Mouse (Mus musculus) spleen, adult 10 weeks (tissue): ENCODE data around the gene Ccdc65. TPM values are rescaled to one million over a fixed set of nuclear protein-coding genes. Genes with fewer than 3 reads are reported as not detected.

Experiments used
- polyA plus RNA-seq: library from polyadenylated mRNA; stranded (reverse); fragments of 350-450 nt; fragmentation: Illumina TruSeq; extraction: RNeasy Lipid Tissue Mini Kit (QIAGEN cat#74804); gene quantifications from one replicate; pipeline ENCODE4 v1.2.3, GENCODE M21; 2015; ENCODE audit warnings: low replicate concordance; ENCODE audit not compliant: insufficient read depth

The Ccdc65 gene
- not detected for polyA plus RNA-seq

DNA sequence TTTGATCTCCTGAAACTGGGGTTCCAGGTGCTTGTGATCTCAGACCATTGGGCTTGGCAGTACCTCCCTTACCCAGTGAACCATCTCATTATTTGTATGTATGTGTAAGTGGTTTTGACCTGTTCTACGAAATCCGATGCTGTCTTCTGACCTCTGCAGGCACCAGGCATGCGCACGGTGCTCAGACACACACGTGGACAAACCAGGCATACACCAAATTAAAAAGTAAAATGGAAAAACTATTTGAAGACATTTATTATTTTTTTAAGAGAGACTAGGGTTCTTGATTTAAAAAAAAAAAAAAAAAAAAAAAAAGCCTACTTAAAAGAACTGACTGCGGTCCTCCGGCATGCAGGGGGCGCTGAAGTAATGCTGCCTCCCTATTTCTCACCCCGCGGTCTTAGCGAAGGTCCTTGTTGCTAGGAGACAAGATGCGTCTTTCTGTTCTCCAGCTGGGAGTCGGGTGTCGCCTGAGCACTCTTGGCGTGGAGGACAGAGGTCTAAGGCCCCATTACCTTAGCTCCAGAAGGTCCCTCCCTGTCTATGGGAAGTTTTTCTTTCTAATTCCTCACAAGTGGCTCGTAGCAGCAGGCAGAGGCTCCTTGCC is at the start of gene Ccdc65:
Ccdc65 (plus strand) TSS at position 442 of the 607 bp plus-strand sequence.

DNA sequence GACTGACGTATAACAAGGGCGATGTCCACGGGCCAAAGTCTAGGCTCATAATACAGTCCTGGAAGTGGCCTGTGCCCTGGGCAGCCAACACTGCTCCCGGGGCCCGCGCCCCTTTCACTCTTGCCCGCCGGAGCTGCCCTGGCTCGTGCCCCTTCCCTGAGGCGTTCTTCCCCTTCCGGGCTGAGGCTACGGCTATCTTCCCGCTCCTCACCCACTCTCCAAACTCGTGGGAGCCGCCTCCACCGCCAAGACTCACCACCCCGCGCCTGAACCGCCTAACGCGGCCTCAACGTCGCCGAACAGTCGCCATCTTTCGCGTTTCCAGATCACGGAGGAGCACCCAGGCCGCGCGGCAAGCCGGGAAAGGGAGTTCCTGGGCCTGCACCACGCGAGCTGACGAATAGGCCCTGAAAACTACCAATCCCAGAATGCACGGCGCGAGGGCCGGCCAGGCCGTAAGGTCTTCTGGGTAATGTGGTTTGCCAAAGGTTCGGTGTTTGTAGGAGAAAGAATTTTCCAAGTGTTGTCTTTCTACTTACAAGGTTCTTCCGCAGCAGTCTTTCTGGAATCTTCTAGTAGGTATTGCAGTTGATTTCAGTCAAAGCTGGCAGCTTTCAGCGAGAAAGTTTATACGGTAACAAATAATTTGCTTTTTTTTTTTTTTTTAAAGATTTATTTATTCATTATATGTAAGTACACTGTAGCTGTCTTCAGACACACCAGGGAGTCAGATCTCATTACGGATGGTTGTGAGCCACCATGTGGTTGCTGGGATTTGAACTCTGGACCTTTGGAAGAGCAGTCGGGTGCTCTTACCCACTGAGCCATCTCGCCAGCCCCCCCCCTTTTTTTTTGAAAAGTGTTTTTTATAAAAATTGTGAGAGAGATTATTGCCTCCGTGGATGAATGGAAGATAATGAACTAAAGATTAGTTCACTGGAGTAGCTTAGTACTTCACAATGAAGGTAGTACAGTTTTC is 45.2 kb upstream of the Ccdc65 start, which contains the start of gene Ddx23:
Ddx23 (minus strand) TSS at position 328 of the 979 bp plus-strand sequence.

DNA sequence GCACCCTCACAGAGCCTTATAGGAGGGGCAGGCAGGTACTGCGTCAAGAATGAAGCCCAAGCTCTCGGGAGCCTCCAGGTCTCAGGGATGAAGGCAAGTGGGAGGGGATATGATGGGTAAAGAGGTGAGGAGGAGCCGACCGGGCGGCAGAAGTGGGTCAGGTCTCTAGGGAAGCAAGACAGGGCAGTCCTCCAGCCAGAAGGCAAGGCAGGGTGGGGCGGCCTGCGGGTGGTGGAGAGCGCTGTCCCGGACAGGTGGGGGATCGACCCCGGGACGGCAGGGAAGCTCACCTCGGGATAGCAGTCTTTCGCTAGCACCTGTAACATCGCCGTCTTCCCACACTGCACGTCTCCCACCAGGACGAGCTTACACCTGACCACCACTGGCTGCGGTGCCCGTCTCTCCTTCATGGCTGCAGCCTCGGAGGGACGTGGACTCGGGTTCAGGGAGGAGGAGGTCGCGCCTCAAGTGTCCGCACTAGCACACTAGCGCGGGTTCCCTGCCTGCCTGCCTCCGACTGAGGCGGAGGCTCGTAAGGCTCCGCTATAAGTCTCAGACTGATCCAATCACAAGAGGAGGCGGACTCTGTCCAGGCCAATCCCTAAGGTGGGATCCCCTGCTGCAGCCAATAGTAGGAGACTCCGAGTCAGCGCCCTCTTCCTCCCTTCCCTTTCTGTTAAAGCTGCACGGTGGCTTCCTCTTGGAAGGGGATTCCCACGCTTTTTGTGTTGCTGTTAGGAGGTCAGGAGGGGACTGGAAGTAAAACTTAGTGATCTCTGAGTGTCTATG is 30.9 kb upstream of the Ccdc65 start, which contains the start of gene Rnd1:
Rnd1 (minus strand) TSS at position 522 of the 789 bp plus-strand sequence.

DNA sequence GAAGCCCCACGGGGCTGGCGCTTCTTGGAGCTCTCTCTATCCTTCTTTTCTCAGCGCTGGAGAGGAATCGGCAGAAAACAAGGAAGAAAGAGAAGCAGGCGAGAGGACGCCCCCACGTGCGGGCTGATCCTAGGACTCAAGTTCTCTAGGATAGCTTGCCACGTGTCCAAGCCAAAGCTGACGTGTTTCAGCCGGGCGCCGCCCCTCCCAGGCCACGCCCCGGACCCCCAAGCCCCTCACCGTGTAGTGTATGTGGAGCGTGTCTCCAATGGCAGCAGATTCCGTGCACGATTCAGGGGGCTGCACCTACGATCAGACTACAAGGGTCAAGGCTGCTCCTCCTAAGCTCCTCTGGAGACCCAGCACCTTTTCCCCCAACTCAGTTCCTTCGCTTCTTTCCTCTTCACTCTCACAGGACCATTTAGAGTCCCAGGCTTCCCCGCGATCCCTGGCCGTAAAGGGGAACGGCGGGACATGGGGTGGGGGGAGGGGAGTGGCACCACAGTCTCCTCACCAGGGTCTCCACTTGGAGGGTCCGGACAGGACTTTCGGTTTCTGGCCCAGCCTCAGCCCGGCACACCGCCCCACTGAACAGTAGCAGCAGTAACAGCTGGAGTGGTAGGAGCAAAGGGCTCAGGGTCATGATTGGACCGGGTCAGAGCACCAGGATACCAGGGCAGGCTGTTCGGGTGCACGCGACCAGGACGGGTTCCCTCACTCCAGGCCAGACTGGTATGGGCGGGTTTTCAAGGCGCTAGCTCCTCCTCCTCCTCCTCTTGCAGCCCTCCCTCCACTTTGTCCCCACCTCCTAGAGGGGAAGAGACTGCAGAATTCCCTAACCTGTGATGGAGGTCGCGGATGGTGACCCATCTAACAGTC is 19.7 kb downstream of the Ccdc65 start, which contains the start of gene Fkbp11:
Fkbp11 (minus strand) TSS at position 756 of the 879 bp plus-strand sequence.

DNA sequence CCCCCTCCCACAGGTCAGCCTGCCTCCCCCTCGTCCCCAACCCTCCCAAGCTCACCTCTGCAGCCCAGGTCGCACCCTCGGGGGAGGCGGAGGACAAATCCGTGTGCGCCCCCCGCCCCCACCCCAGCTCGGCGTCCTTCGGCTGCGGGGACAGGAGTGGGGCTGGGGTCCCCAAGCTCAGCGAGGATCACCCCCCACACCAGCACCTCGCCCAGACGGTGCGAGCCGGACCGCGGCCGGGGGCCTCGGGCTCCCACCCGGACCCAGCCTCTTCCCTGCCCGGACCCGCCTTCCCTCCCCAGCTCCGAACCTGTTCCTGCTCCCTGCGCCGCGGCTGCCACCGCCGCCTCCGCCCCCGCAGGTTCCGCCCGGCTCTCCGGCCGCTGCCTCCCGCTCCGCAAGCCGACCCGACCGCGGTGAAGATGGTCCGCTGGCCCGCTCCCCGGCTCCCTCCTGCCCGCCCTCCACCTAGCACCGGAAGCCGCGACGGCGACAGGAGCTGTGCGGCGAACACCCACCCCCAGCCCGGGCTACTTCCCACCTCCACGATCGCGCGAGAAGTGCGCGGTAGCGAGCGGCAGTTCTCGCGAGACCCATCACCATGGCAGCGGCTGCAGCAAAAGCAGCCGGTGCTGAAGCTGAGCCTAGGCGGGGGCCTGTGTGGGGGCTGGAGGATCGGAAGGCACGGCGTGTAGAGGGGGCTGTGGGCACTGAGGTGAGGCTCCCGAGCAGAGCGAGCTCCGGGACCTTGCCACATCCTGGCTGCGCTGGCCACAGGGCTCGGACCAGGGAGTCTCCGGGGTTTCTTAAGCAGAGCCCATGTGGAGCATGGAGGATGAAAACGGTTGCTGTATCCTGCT is 54.9 kb downstream of the Ccdc65 start, which contains the start of gene Arf3:
Arf3 (minus strand) TSS at position 545 of the 860 bp plus-strand sequence.

Other genes starting within 250 kb of the Ccdc65 start
- gene OR5BS1P, start 238.3 kb upstream of the Ccdc65 start, polyA plus RNA-seq: not detected
- 0.81 TPM for gene Lalba, start 225.5 kb upstream of the Ccdc65 start, polyA plus RNA-seq
- gene Olfr279, start 215.8 kb upstream of the Ccdc65 start, polyA plus RNA-seq: not detected
- gene Kansl2, start 173.9 kb upstream of the Ccdc65 start, polyA plus RNA-seq: 76.0 TPM
- 72.8 TPM for gene Ccnt1, start 137.3 kb upstream of the Ccdc65 start, polyA plus RNA-seq
- gene 4930415O20Rik, start 137.2 kb upstream of the Ccdc65 start, polyA plus RNA-seq: not detected
- 13.1 TPM for gene Adcy6, start 98.1 kb upstream of the Ccdc65 start, polyA plus RNA-seq
- 7.6 TPM for gene Cacnb3, start 77.4 kb upstream of the Ccdc65 start, polyA plus RNA-seq
- gene Ddx23, start 45.3 kb upstream of the Ccdc65 start, polyA plus RNA-seq: 48.5 TPM
- gene Rnd1, start 30.7 kb upstream of the Ccdc65 start, polyA plus RNA-seq: 2.7 TPM
- gene Fkbp11, start 20.0 kb downstream of the Ccdc65 start, polyA plus RNA-seq: 4.8 TPM
- gene Arf3, start 55.0 kb downstream of the Ccdc65 start, polyA plus RNA-seq: 82.2 TPM
- 0.59 TPM for gene Wnt10b, start 69.9 kb downstream of the Ccdc65 start, polyA plus RNA-seq
- gene Wnt1, start 81.7 kb downstream of the Ccdc65 start, polyA plus RNA-seq: not detected
- 0.06 TPM for gene Ddn, start 101.3 kb downstream of the Ccdc65 start, polyA plus RNA-seq
- gene Prkag1, start 123.3 kb downstream of the Ccdc65 start, polyA plus RNA-seq: 104 TPM
- gene Kmt2d, start 163.0 kb downstream of the Ccdc65 start, polyA plus RNA-seq: 76.8 TPM
- gene Rhebl1, start 186.3 kb downstream of the Ccdc65 start, polyA plus RNA-seq: 18.7 TPM
- gene Dhh, start 190.3 kb downstream of the Ccdc65 start, polyA plus RNA-seq: 0.55 TPM
- 64.6 TPM for gene Lmbr1l, start 210.0 kb downstream of the Ccdc65 start, polyA plus RNA-seq
- gene Tuba1b, start 226.4 kb downstream of the Ccdc65 start, polyA plus RNA-seq: 382 TPM
- gene Gm49450, start 245.3 kb downstream of the Ccdc65 start, polyA plus RNA-seq: not detected
- gene Tuba1a, start 245.5 kb downstream of the Ccdc65 start, polyA plus RNA-seq: 104 TPM